Mouse (Mus musculus) heart, embryonic 14.5 days (tissue): ENCODE data around the gene Col4a2. TPM values are rescaled to one million over a fixed set of nuclear protein-coding genes. Genes with fewer than 3 reads are reported as not detected.

Source experiments
- ATAC-seq: fragments of 200-750 bp; cut with Nextera tagmentation; 2 replicates; pipeline ENCODE4 v1.8.0; 2017; ENCODE audit warnings: low read depth, moderate TSS enrichment; ENCODE audit not compliant: insufficient number of reproducible peaks, insufficient read depth, low FRiP score
- H3K27ac ChIP-seq, 2 experiments: fragments of 200-500 bp in 1 of 2; fragments of 300-500 bp in 1 of 2; sonication (generic) in 1 of 2; replicated peaks in 1 of 2; 2 replicates each; pipeline ENCODE4 v1.5.1; 2012 to 2014; ENCODE audit warnings: low read depth in 2 of 2, low read length in 2 of 2, control low read depth in 1 of 2, mild to moderate bottlenecking in 1 of 2, mixed read lengths in 1 of 2; ENCODE audit not compliant: control insufficient read depth in 1 of 2, insufficient read depth in 1 of 2
- H3K27me3 ChIP-seq: fragments of 300-500 bp; sonication (generic); 2 replicates; pipeline ENCODE4 v1.6.1; 2014; ENCODE audit warnings: mild to moderate bottlenecking, low read length, control low read depth; ENCODE audit not compliant: control insufficient read depth, insufficient read depth
- H3K36me3 ChIP-seq: fragments of 300-500 bp; sonication (generic); 2 replicates; pipeline ENCODE4 v1.6.1; 2014; ENCODE audit warnings: mild to moderate bottlenecking, control low read depth, low read length, mixed read lengths; ENCODE audit not compliant: control insufficient read depth, insufficient read depth
- H3K4me1 ChIP-seq, 2 experiments: fragments of 200-500 bp in 1 of 2; fragments of 300-500 bp in 1 of 2; sonication (generic) in 1 of 2; 2 replicates each; pipeline ENCODE4 v1.6.1; 2012 to 2014; ENCODE audit warnings: low read length in 2 of 2, control low read depth in 1 of 2, mixed read lengths in 1 of 2; ENCODE audit not compliant: control insufficient read depth in 2 of 2, insufficient read depth in 2 of 2
- H3K4me2 ChIP-seq: fragments of 300-500 bp; sonication (generic); 2 replicates; pipeline ENCODE4 v1.6.1; 2014; ENCODE audit warnings: mild to moderate bottlenecking, low read length
- H3K4me3 ChIP-seq, 2 experiments: fragments of 200-500 bp in 1 of 2; fragments of 300-500 bp in 1 of 2; sonication (generic) in 1 of 2; 2 replicates each; pipeline ENCODE4 v1.5.1; 2012 to 2014; ENCODE audit warnings: low read length in 2 of 2, mild to moderate bottlenecking in 2 of 2, control low read depth in 1 of 2, low read depth in 1 of 2, moderate library complexity in 1 of 2; ENCODE audit not compliant: control insufficient read depth in 1 of 2, insufficient read depth in 1 of 2
- H3K9ac ChIP-seq: fragments of 300-500 bp; sonication (generic); 2 replicates; pipeline ENCODE4 v1.6.1; 2014; ENCODE audit warnings: mild to moderate bottlenecking, low read length
- H3K9me3 ChIP-seq: fragments of 300-500 bp; sonication (generic); 2 replicates; pipeline ENCODE4 v1.6.1; 2016; ENCODE audit warnings: low read length, control low read depth; ENCODE audit not compliant: control insufficient read depth
- WGBS: fragments of 180-500 bp; shearing (Covaris S2); extraction: QIAGEN DNeasy Blood & Tissue Kit; methylation state at CpG from one replicate; pipeline ENCODE4 v1.1.7; 2014; 5-methylcytosine and 5-hydroxymethylcytosine counted together
- polyA plus RNA-seq: library from polyadenylated mRNA; unstranded; fragments of >200 nt; fragmentation: Nextera tagmentation; extraction: Ambion mirVana; gene quantifications from 2 replicates; pipeline ENCODE4 v1.2.1, GENCODE M21; 2014

The Col4a2 gene
- polyA plus RNA-seq, 1 experiment from 2014 or later: 77.7 TPM

GRCm38 (mm10) chr8:11443611-11444010, 131.0 kb downstream of the Col4a2 start:
- no peak overlapping the region for H3K9ac ChIP-seq
- WGBS: 65% methylated on average over 9 of the region's 9 CpGs
- H3K36me3 ChIP-seq: peaks cover 99% of the 10 kb centered on the region
- no peak overlapping the region for H3K4me3 ChIP-seq
- H3K4me1 ChIP-seq: no peaks in the 10 kb centered on the region; a peak in 1 of 4 replicates
- H3K9me3 ChIP-seq: no peaks in the 10 kb centered on the region
- no peak for ATAC-seq
- no peaks in the 10 kb centered on the region for H3K27me3 ChIP-seq
- H3K4me2 ChIP-seq: no peak overlapping the region
- H3K27ac ChIP-seq: no peak overlapping the region

DNA sequence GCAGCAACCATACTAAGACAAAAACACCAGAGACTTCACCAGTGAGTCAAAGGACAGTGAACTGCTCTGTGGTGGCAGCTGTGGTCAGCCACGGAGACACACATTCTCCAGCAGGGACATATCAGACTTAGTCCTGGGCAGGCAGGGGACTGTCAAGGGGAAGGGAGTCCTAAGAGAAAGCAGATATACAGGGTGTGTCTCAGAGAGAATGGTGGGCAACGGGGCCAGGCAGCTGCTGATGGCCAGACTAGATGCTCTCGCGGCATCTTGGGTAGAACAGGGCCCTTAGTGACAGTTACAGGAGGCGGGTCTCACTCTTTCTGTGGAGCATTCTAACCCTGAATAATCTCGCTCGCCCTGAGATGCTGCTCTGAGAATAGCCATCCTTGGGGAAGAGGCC, 131.6 kb downstream of the Col4a2 start:
- no peak overlapping the region for H3K27ac ChIP-seq
- H3K36me3 ChIP-seq: peaks cover 98% of the 10 kb centered on the region
- no peak overlapping the region for H3K9ac ChIP-seq
- H3K4me2 ChIP-seq: no peak overlapping the region
- ATAC-seq: no peak
- no peaks in the 10 kb centered on the region for H3K27me3 ChIP-seq
- WGBS: 67% methylated on average over 7 of the region's 7 CpGs
- no peaks in the 10 kb centered on the region; a peak in 1 of 4 replicates for H3K4me1 ChIP-seq
- H3K4me3 ChIP-seq: no peak overlapping the region
- H3K9me3 ChIP-seq: no peaks in the 10 kb centered on the region

DNA sequence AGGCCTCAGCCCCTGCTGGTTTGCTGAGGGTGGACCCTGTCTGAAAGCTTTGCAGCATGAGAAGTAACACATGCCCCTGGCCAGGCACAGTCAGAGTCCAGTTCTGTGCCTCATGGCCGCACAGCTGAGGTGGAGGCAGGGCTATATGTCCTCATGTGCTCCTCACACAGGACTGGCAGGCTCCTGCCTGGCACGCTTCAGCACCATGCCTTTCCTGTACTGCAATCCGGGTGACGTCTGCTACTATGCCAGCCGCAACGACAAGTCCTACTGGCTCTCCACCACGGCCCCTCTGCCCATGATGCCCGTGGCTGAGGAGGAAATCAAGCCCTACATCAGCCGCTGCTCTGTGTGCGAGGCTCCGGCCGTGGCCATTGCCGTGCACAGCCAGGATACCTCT, 133.2 kb downstream of the Col4a2 start:
- Histone ChIP-seq H3K27me3 (no peaks in the 10 kb centered on the region), H3K4me3 (no peak overlapping the region), H3K9me3 (no peaks in the 10 kb centered on the region), H3K36me3 (peaks cover 83% of the 10 kb centered on the region), H3K4me1 (peaks cover 3 to 13% of the 10 kb centered on the region in 2 experiments), H3K4me2 (no peak overlapping the region), H3K9ac (no peak overlapping the region), H3K27ac (no peak overlapping the region)
- ATAC-seq: no peak
- 97% methylated on average over 13 of the region's 13 CpGs for WGBS

DNA sequence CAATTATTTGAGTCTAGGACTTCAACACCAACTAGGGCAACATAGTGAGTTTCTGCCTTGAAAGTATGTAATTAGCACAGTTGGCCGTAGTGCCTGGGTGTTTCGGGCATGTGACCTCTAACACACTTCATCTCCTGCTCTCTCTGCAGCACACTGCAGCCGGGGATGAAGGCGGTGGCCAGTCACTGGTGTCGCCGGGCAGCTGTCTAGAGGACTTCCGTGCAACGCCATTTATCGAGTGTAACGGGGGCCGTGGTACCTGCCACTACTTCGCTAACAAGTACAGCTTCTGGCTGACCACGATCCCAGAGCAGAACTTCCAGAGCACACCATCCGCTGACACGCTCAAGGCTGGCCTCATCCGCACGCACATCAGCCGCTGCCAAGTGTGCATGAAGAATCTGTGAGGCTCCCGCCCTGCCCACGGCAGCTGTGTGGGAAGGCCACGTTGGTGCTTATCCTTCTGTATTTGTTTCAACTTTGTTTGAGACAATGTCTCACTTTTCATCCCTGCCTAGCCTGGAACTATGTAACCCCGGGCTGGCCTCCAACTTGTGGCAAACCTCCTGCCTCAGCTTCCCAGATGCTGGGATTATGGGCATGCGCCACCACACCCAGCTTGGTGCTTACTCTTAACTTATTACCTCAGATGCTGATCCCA, 135.4 kb downstream of the Col4a2 start:
- peaks cover 7 to 18% of the 10 kb centered on the region in 2 experiments for H3K4me1 ChIP-seq
- WGBS: 89% methylated on average over 23 of the region's 23 CpGs
- no peaks in the 10 kb centered on the region for H3K27me3 ChIP-seq
- H3K27ac ChIP-seq: no peak overlapping the region
- H3K36me3 ChIP-seq: peaks cover 70% of the 10 kb centered on the region
- H3K9ac ChIP-seq: no peak overlapping the region
- no peak for ATAC-seq
- H3K4me3 ChIP-seq: no peak overlapping the region
- H3K4me2 ChIP-seq: no peak overlapping the region
- H3K9me3 ChIP-seq: no peaks in the 10 kb centered on the region

DNA sequence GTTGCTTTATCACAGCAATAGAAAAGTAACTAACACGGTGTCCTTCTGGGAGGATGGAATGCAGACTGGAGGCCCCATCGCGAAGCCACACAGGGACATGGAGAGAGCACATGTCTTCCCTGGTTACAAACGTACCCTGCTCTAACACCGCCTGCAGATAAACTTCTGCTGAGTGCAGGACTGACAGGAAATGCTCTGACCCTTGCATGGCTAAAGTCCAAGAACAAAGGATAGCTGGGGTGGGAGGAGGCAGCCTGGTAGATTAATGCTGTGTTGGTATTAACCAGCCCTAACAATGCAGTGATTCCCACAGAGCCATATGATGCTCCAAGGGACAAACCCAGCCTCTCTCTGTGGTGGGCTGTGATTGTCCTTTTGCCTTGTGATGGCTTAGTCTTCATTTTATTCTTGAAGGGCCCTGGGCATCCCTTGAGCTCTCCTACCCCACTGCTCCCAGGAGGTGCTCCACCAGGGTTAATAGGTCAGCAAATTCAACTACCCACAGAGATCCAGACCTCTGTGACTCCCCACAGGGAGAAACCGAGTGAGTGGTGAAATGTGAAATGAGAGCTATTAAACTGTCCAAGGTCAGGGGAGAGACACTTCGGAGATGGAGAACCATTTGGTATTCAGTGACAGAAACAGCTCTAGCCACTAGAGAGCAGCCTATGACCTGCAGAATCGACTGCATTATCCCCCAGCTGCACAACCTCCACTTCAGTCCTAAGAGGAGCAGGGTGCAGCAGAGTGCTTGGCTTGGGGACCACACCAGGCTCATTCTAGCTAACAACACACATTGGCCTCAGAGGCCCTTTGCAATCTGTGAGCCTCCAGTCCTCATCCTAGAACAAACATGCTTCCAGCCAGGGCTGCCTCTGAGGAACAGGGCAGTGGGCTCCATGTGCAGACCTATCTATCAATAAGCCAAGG, 137.8 kb downstream of the Col4a2 start:
- ATAC-seq: peak; percentile 59
- Histone ChIP-seq H3K4me3 (no peak overlapping the region), H3K9ac (no peak overlapping the region), H3K27ac (peak overlapping the region in 1 of 2 experiments; percentile 43; a peak in 2 of 4 replicates), H3K9me3 (no peaks in the 10 kb centered on the region), H3K27me3 (no peaks in the 10 kb centered on the region), H3K4me1 (peaks cover 7 to 18% of the 10 kb centered on the region in 2 experiments), H3K4me2 (no peak overlapping the region), H3K36me3 (peaks cover 58% of the 10 kb centered on the region)
- WGBS: 5% methylated on average over 8 of the region's 8 CpGs

GRCm38 (mm10) chr8:11452152-11452551, 139.5 kb downstream of the Col4a2 start:
- Histone ChIP-seq H3K9ac (no peak overlapping the region), H3K4me3 (no peak overlapping the region), H3K9me3 (no peaks in the 10 kb centered on the region), H3K27ac (no peak overlapping the region), H3K27me3 (no peaks in the 10 kb centered on the region), H3K4me1 (peaks cover 7 to 22% of the 10 kb centered on the region in 2 experiments), H3K36me3 (peaks cover 42% of the 10 kb centered on the region), H3K4me2 (no peak overlapping the region)
- WGBS: 86% methylated on average over 1 of the region's 1 CpGs
- no peak for ATAC-seq

DNA sequence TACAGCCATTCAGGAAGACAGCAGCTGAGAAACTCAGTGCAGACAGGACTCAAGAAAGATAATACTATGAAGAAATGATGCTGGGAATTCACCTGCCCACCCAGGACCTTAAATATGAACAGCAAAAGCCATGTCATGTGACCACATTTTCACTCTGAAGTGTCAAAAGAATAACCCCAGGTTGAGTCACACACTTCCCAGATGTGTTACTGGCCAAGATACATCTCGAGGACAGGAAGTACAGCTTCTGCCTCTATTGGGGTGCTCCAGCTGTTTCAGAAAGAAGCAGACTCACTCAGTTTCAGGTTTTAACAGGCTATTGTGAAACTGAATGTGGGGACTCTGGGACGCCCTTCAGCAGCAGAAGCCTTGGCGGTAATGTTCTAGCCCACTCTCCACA, 140.0 kb downstream of the Col4a2 start:
- no peak overlapping the region for H3K27ac ChIP-seq
- 74% methylated on average over 3 of the region's 3 CpGs for WGBS

More for the DNA sequence above, 140.0 kb downstream of the Col4a2 start:
- Histone ChIP-seq H3K9ac (no peak overlapping the region), H3K4me1 (peaks cover 7 to 26% of the 10 kb centered on the region in 2 experiments), H3K27me3 (no peaks in the 10 kb centered on the region), H3K9me3 (no peaks in the 10 kb centered on the region), H3K4me2 (no peak overlapping the region), H3K36me3 (peaks cover 38% of the 10 kb centered on the region), H3K4me3 (no peak overlapping the region)
- ATAC-seq: no peak
